Mouse (Mus musculus) liver, embryonic 16.5 days (tissue): ENCODE data around the gene Fndc1. TPM values are rescaled to one million over a fixed set of nuclear protein-coding genes. Genes with fewer than 3 reads are reported as not detected.

Source experiments
- ATAC-seq: fragments of 200-750 bp; cut with Nextera tagmentation; 2 replicates; pipeline ENCODE4 v1.8.0; 2017; ENCODE audit warnings: low read depth, mild to moderate bottlenecking, moderate number of reproducible peaks, moderate library complexity
- H3K27ac ChIP-seq: fragments of 300-500 bp; sonication (generic); 2 replicates; pipeline ENCODE4 v1.5.1; 2014; ENCODE audit warnings: mild to moderate bottlenecking, low read length
- H3K27me3 ChIP-seq: fragments of 300-500 bp; sonication (generic); 2 replicates; pipeline ENCODE4 v1.6.1; 2014; ENCODE audit warnings: low read depth, low read length, mixed read lengths; ENCODE audit not compliant: control insufficient read depth, insufficient read depth
- H3K36me3 ChIP-seq: fragments of 300-500 bp; sonication (generic); 2 replicates; pipeline ENCODE4 v1.6.1; 2014; ENCODE audit warnings: mild to moderate bottlenecking; ENCODE audit not compliant: control insufficient read depth, insufficient read depth
- H3K4me1 ChIP-seq: fragments of 300-500 bp; sonication (generic); 2 replicates; pipeline ENCODE4 v1.6.1; 2014; ENCODE audit warnings: low read depth, low read length, mixed read lengths; ENCODE audit not compliant: control insufficient read depth
- H3K4me2 ChIP-seq: fragments of 300-500 bp; sonication (generic); 2 replicates; pipeline ENCODE4 v1.6.1; 2014; ENCODE audit warnings: low read depth, low read length, mixed read lengths
- H3K4me3 ChIP-seq: fragments of 300-500 bp; sonication (generic); 2 replicates; pipeline ENCODE4 v1.5.1; 2014; ENCODE audit warnings: low read depth, mild to moderate bottlenecking, low read length
- H3K9ac ChIP-seq: fragments of 300-500 bp; sonication (generic); 2 replicates; pipeline ENCODE4 v1.6.1; 2014; ENCODE audit warnings: low read depth, low read length
- H3K9me3 ChIP-seq: fragments of 300-500 bp; sonication (generic); replicated peaks from 2 replicates; pipeline ENCODE4 v1.6.1; 2016; ENCODE audit warnings: low read length; ENCODE audit not compliant: control insufficient read depth
- WGBS: fragments of 180-500 bp; shearing (Covaris S2); extraction: QIAGEN DNeasy Blood & Tissue Kit; methylation state at CpG from one replicate; pipeline ENCODE4 v1.1.7; 2014; ENCODE audit not compliant: insufficient replicate concordance; 5-methylcytosine and 5-hydroxymethylcytosine counted together
- polyA plus RNA-seq: library from polyadenylated mRNA; unstranded; fragments of >200 nt; fragmentation: Nextera tagmentation; extraction: Ambion mirVana; gene quantifications from 2 replicates; pipeline ENCODE4 v1.2.1, GENCODE M21; 2015

Fndc1 gene
- polyA plus RNA-seq: 0.56 and 0.72 TPM in 2 replicates

- 2% methylated on average over 45 of the region's 60 CpGs for WGBS
- H3K9ac ChIP-seq: no peak within 1 kb of the TSS
- H3K9me3 ChIP-seq: no peaks in the 10 kb centered on the region
- no peaks in the 10 kb centered on the region for H3K4me1 ChIP-seq
- H3K4me2 ChIP-seq: peak within 1 kb of the TSS; percentile 42
- H3K36me3 ChIP-seq: no peaks in the 10 kb centered on the region
- no peak within 1 kb of the TSS for H3K27ac ChIP-seq
- no peak for ATAC-seq
- H3K27me3 ChIP-seq: peaks cover 26% of the 10 kb centered on the region
- H3K4me3 ChIP-seq: peak within 1 kb of the TSS; percentile 29
These were observed at the start of gene Fndc1 for GRCm38 (mm10) chr17:7826819-7827515. Gene Fndc1 (minus strand): TSS chr17:7827302.

- 74% methylated on average over 13 of the region's 13 CpGs for WGBS
- Histone ChIP-seq H3K9me3 (no peaks in the 10 kb centered on the region), H3K36me3 (no peaks in the 10 kb centered on the region), H3K4me1 (no peaks in the 10 kb centered on the region), H3K4me3 (no peak overlapping the region), H3K27ac (no peak overlapping the region), H3K4me2 (no peak overlapping the region), H3K9ac (no peak overlapping the region), H3K27me3 (no peaks in the 10 kb centered on the region)
- no peak for ATAC-seq
These were observed 49.4 kb upstream of the Fndc1 start for GRCm38 (mm10) chr17:7876541-7876940.

GRCm38 (mm10) chr17:7875941-7876461, 48.9 kb upstream of the Fndc1 start:
- 49% methylated on average over 12 of the region's 12 CpGs for WGBS
- Histone ChIP-seq H3K36me3 (no peaks in the 10 kb centered on the region), H3K27ac (no peak overlapping the region), H3K4me3 (no peak overlapping the region), H3K9ac (no peak overlapping the region), H3K9me3 (no peaks in the 10 kb centered on the region), H3K27me3 (no peaks in the 10 kb centered on the region), H3K4me2 (no peak overlapping the region), H3K4me1 (no peaks in the 10 kb centered on the region)
- ATAC-seq: no peak

- Histone ChIP-seq H3K36me3 (no peaks in the 10 kb centered on the region), H3K4me2 (no peak overlapping the region), H3K4me3 (no peak overlapping the region), H3K9me3 (no peaks in the 10 kb centered on the region), H3K4me1 (no peaks in the 10 kb centered on the region), H3K9ac (no peak overlapping the region), H3K27ac (no peak overlapping the region), H3K27me3 (no peaks in the 10 kb centered on the region)
- ATAC-seq: no peak
- 62% methylated on average over 21 of the region's 21 CpGs for WGBS
These were observed 47.9 kb upstream of the Fndc1 start for GRCm38 (mm10) chr17:7874776-7875531.

- Histone ChIP-seq H3K27me3 (no peaks in the 10 kb centered on the region), H3K9me3 (no peaks in the 10 kb centered on the region), H3K4me3 (no peak overlapping the region), H3K36me3 (no peaks in the 10 kb centered on the region), H3K4me1 (no peaks in the 10 kb centered on the region), H3K27ac (no peak overlapping the region), H3K9ac (no peak overlapping the region), H3K4me2 (no peak overlapping the region)
- ATAC-seq: no peak
- WGBS: 69% methylated on average over 7 of the region's 7 CpGs
These were observed 46.3 kb upstream of the Fndc1 start for GRCm38 (mm10) chr17:7873382-7873781.

- no peak overlapping the region for H3K4me3 ChIP-seq
- no peaks in the 10 kb centered on the region for H3K36me3 ChIP-seq
- no peak overlapping the region for H3K4me2 ChIP-seq
- H3K27ac ChIP-seq: no peak overlapping the region
- no peaks in the 10 kb centered on the region for H3K27me3 ChIP-seq
- no peak overlapping the region for H3K9ac ChIP-seq
- 61% methylated on average over 10 of the region's 10 CpGs for WGBS
- H3K9me3 ChIP-seq: no peaks in the 10 kb centered on the region
- no peak for ATAC-seq
- no peaks in the 10 kb centered on the region for H3K4me1 ChIP-seq
These were observed 44.7 kb upstream of the Fndc1 start for GRCm38 (mm10) chr17:7871800-7872199.

- Histone ChIP-seq H3K4me3 (no peak overlapping the region), H3K4me2 (no peak overlapping the region), H3K36me3 (no peaks in the 10 kb centered on the region), H3K9me3 (no peaks in the 10 kb centered on the region), H3K27ac (no peak overlapping the region), H3K27me3 (no peaks in the 10 kb centered on the region), H3K4me1 (no peaks in the 10 kb centered on the region), H3K9ac (no peak overlapping the region)
- no peak for ATAC-seq
- 62% methylated on average over 6 of the region's 6 CpGs for WGBS
These were observed 43.9 kb upstream of the Fndc1 start for GRCm38 (mm10) chr17:7870862-7871605.

- Histone ChIP-seq H3K9ac (no peak overlapping the region), H3K36me3 (no peaks in the 10 kb centered on the region), H3K9me3 (no peaks in the 10 kb centered on the region), H3K27me3 (no peaks in the 10 kb centered on the region), H3K4me1 (no peaks in the 10 kb centered on the region), H3K27ac (no peak overlapping the region), H3K4me2 (no peak overlapping the region), H3K4me3 (no peak overlapping the region)
- WGBS: 50% methylated on average over 7 of the region's 7 CpGs
- ATAC-seq: no peak
These were observed 42.0 kb upstream of the Fndc1 start for GRCm38 (mm10) chr17:7869114-7869513.
